In the genomic region with DNA sequence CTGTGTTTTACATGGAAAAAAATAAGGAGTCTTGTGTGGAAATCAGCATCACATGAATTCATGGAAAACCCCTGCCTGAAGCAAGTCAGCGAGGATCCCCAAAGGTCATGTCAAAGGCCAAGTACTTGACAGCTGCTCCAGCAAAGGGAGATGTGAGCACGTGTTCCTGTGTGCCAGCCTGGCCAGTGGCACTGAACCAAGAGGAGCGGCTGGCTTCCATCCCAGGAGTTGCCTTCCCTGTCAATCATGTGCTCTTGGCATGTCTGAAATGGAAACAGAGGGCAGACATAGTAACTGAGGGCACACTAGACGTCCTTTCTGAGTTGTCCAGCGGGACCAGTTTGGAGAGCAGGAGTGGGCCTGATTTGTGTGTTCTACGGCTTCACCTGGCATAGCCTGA, we compare ENCODE assay signal across 11 mouse cellular contexts. TPM values are rescaled to one million over a fixed set of nuclear protein-coding genes. Genes with fewer than 3 reads are reported as not detected.
A peak's percentile ranks its signal among the peaks of the same experiment; 100 is the strongest.
DNase-seq lines count a peak whose midpoint lies in the region.
"Had no signal": no experiment of that assay in that cellular context is flagged by ENCODE, and none has a peak within 500 bp of the region (broad histone marks: within the 10 kb centered on the region; RNA-seq: fewer than 3 reads in every experiment).

No protein-coding gene starts in this region.

- no peak overlapping the region for H3K4me3 ChIP-seq in limb, embryonic 10.5 days
- H3K4me3 ChIP-seq: liver, embryonic 12.5 days; neural tube, embryonic 15.5 days had no signal

- H3K4me1 ChIP-seq in limb, embryonic 10.5 days = no peaks in the 10 kb centered on the region
- H3K4me1 ChIP-seq: liver, embryonic 12.5 days; neural tube, embryonic 15.5 days had no signal

- no peak overlapping the region for H3K27ac ChIP-seq in limb, embryonic 10.5 days
- H3K27ac ChIP-seq: liver, embryonic 12.5 days; neural tube, embryonic 15.5 days had no signal

- WGBS in limb, embryonic 10.5 days = 83% methylated on average over 6 of the region's 6 CpGs

- H3K36me3 ChIP-seq in limb, embryonic 10.5 days = no peaks in the 10 kb centered on the region
- H3K36me3 ChIP-seq: liver, embryonic 12.5 days; neural tube, embryonic 15.5 days had no signal

- DNase-seq in layer of hippocampus, postnatal 10 days (ENCODE audit: low spot score in 2 of 2) = peak; percentile 30 to 43
- DNase-seq in layer of hippocampus, adult 8-10 months (ENCODE audit: low spot score in 2 of 2) = no peak
- peak; percentile 76 for DNase-seq in adrenal gland, postnatal 14 days
- peak; percentile 85 for DNase-seq in gastrocnemius, postnatal 25 days
- peak; percentile 90 for DNase-seq in heart, postnatal 4 days
- no peak for DNase-seq in thymus, postnatal 14 days
- no peak for DNase-seq in neural tube, embryonic 10.5 days (ENCODE audit: extremely low spot score, low spot score)
- DNase-seq in limb, embryonic 10.5 days (ENCODE audit: low spot score) = no peak
- DNase-seq: spleen, adult 18-20 months had no signal

- H3K27me3 ChIP-seq in limb, embryonic 10.5 days (ENCODE audit: low read depth, poor library complexity, severe bottlenecking) = no peaks in the 10 kb centered on the region
- H3K27me3 ChIP-seq: liver, embryonic 12.5 days; neural tube, embryonic 15.5 days had no signal

- H3K9me3 ChIP-seq in limb, embryonic 10.5 days (replicated peaks) = no peaks in the 10 kb centered on the region
- H3K9me3 ChIP-seq: liver, embryonic 12.5 days; neural tube, embryonic 15.5 days had no signal

RNA-seq across cellular contexts. Expression of a gene that starts 53.5 kb away (rescaled TPM):
- total RNA-seq in layer of hippocampus, postnatal 10 days (2021) = 10 to 100 TPM; 35.8 to 39.3 TPM
- 10 to 100 TPM; 32.1 to 48.0 (median 39.6) TPM for total RNA-seq in layer of hippocampus, adult 8-10 months (2022)
- total RNA-seq in adrenal gland, postnatal 14 days (2021) = 18.5 and 18.6 TPM in 2 replicates
- 1 to 10 TPM; 1.7 to 5.9 TPM for total RNA-seq in gastrocnemius, postnatal 25 days (2021)
- 1,000 to 10,000 TPM; 1,103 to 1,257 TPM for total RNA-seq in heart, postnatal 4 days (2021)
- 4.8 and 9.1 TPM in 2 replicates for polyA plus RNA-seq in limb, embryonic 10.5 days (2016; fragmentation: Nextera tagmentation; extraction: Ambion mirVana)

Comparison
In these comparisons a context has a peak if more than half of its experiments do, and no peak if none do; other contexts are left out.
1. DNase-seq: peak in layer of hippocampus, postnatal 10 days (2 of 2), adrenal gland, postnatal 14 days (single experiment), gastrocnemius, postnatal 25 days (single experiment) and heart, postnatal 4 days (single experiment); none in layer of hippocampus, adult 8-10 months (0 of 2), thymus, postnatal 14 days (single experiment), neural tube, embryonic 10.5 days (single experiment) and limb, embryonic 10.5 days (single experiment).
2. RNA of a gene that starts 53.5 kb away (total RNA-seq): 1,103 to 1,257 TPM in heart, postnatal 4 days; 32.1 to 48.0 TPM in layer of hippocampus, adult 8-10 months, 35.8 to 39.3 TPM in layer of hippocampus, postnatal 10 days, 18.5 to 18.6 TPM in adrenal gland, postnatal 14 days and 1.7 to 5.9 TPM in gastrocnemius, postnatal 25 days; every median in the first group is over 10 times any median in the second.